Mouse (Mus musculus): ENCODE measurements at regions not wholly inside any gene's neighbourhood (a gene's known extent, or its start where the extent isn't known, plus 50 kb on each side); places are given as distances from the start of the nearest gene placed in this dataset.

- DNase-seq (ENCODE audit: low spot score in 2 of 2) = no peak
Observed at GRCm38 (mm10) chr3:79996803-79997202, 112.5 kb downstream of the Fam198b start.

GRCm38 (mm10) chr3:80002335-80002734 lies 118.0 kb downstream of the Fam198b start:
- no peak for DNase-seq (ENCODE audit: low spot score in 2 of 2)

GRCm38 (mm10) chr3:80003300-80004090 lies 119.2 kb downstream of the Fam198b start:
- DNase-seq (ENCODE audit: low spot score in 2 of 2) = no peak

GRCm38 (mm10) chr3:80004556-80004955 lies 120.2 kb downstream of the Fam198b start:
- DNase-seq (ENCODE audit: low spot score in 2 of 2) = no peak

GRCm38 (mm10) chr3:80004966-80005365 lies 120.6 kb downstream of the Fam198b start:
- peak in 1 of 2 experiments; percentile 21 for DNase-seq (ENCODE audit: low spot score in 2 of 2)

- DNase-seq (ENCODE audit: low spot score in 2 of 2) = no peak
Observed at GRCm38 (mm10) chr3:80005371-80005770, 121.0 kb downstream of the Fam198b start.

GRCm38 (mm10) chr3:80006263-80006662 lies 121.9 kb downstream of the Fam198b start:
- DNase-seq (ENCODE audit: low spot score in 2 of 2) = no peak

GRCm38 (mm10) chr3:80007006-80007405 lies 122.7 kb downstream of the Fam198b start:
- no peak for DNase-seq (ENCODE audit: low spot score in 2 of 2)

- DNase-seq (ENCODE audit: low spot score in 2 of 2) = no peak
Observed at GRCm38 (mm10) chr3:80009275-80009674, 124.9 kb downstream of the Fam198b start.

- DNase-seq (ENCODE audit: low spot score in 2 of 2) = no peak
Observed at GRCm38 (mm10) chr3:80025795-80026194, 141.5 kb downstream of the Fam198b start.

- no peak for DNase-seq (ENCODE audit: low spot score in 2 of 2)
Observed at GRCm38 (mm10) chr3:80033071-80033470, 148.7 kb downstream of the Fam198b start.

- DNase-seq (ENCODE audit: low spot score in 2 of 2) = no peak
Observed at GRCm38 (mm10) chr3:80038553-80039129, 154.3 kb downstream of the Fam198b start.

GRCm38 (mm10) chr3:80042756-80043484 lies 158.6 kb downstream of the Fam198b start:
- no peak for DNase-seq (ENCODE audit: low spot score in 2 of 2)

GRCm38 (mm10) chr3:80049495-80050225 lies 165.3 kb downstream of the Fam198b start:
- no peak for DNase-seq (ENCODE audit: low spot score in 2 of 2)

GRCm38 (mm10) chr3:80050920-80051319 lies 166.6 kb downstream of the Fam198b start:
- no peak for DNase-seq (ENCODE audit: low spot score in 2 of 2)

- DNase-seq (ENCODE audit: low spot score in 2 of 2) = no peak
Observed at GRCm38 (mm10) chr3:80051963-80052362, 167.6 kb downstream of the Fam198b start.

- DNase-seq (ENCODE audit: low spot score in 2 of 2) = no peak
Observed at GRCm38 (mm10) chr3:80052879-80053278, 168.5 kb downstream of the Fam198b start.

- DNase-seq (ENCODE audit: low spot score in 2 of 2) = no peak
Observed at GRCm38 (mm10) chr3:80053435-80053834, 169.1 kb downstream of the Fam198b start.

GRCm38 (mm10) chr3:80056636-80057350 lies 172.5 kb downstream of the Fam198b start:
- DNase-seq (ENCODE audit: low spot score in 2 of 2) = no peak

- no peak for DNase-seq (ENCODE audit: low spot score in 2 of 2)
Observed at GRCm38 (mm10) chr3:80058722-80059121, 174.4 kb downstream of the Fam198b start.

GRCm38 (mm10) chr3:80070726-80071125 lies 186.4 kb downstream of the Fam198b start:
- DNase-seq (ENCODE audit: low spot score in 2 of 2) = no peak
